Mouse (Mus musculus): ENCODE results near the gene Olfr750. TPM values are rescaled to one million over a fixed set of nuclear protein-coding genes. Genes with fewer than 3 reads are reported as not detected.

Gene Olfr750
- not detected in 2 replicates for total RNA-seq (2012; rRNA removed)
- not detected in 2 replicates for total RNA-seq (2014; rRNA removed)
- polyA plus RNA-seq (2012; ENCODE audit: insufficient read length, low read depth): not detected in 2 replicates

DNA sequence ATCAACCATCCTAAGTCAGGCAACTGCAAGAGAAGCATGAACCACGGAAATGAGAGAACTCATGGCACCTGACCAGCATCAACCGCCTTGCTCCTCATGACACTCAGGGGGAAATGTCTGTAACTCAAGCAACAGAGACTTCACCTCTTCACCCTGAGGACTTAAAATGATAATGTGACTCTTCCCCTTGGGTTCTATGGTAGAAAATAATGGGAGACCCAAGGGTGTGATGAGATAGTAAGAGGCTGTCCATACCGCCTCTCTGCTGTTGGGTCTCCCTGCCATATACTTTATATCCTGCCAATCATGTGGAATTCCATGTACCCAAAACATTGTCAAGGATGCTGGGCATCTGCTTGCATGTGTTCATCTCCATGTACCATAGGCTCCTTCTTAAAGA lies at the start of gene Olfr750:
Olfr750 (minus strand) TSS at position 101 of the 400 bp plus-strand sequence.
- dilution Hi-C loops (cut with MboI; ENCODE audit: extremely low pct_ligation_motif_present, extremely low pct_unique_long_range_greater_than_20kb, low sequenced_read_pairs) (no loop called here), in situ Hi-C loops (cut with MboI; ENCODE audit: low pct_ligation_motif_present, low pct_unique_long_range_greater_than_20kb, low sequenced_read_pairs) (no loop called here)
- peaks cover 4 to 5% of the 10 kb centered on the region in 2 experiments; a peak in 1 of 4 replicates for H3K4me1 ChIP-seq (ENCODE audit: control insufficient read depth in 1 of 2, insufficient read depth in 2 of 2)
- no peaks in the 10 kb centered on the region for H3K9me3 ChIP-seq (replicated peaks; ENCODE audit: low read length)
- H3K27ac ChIP-seq (ENCODE audit: insufficient read depth, low read depth): no peak within 1 kb of the TSS
- H3K9ac ChIP-seq (ENCODE audit: insufficient read depth, low read depth): no peak within 1 kb of the TSS
- no peaks in the 10 kb centered on the region for H3K36me3 ChIP-seq (replicated peaks in 1 of 2; ENCODE audit: control insufficient read depth in 1 of 2, insufficient read depth in 1 of 2, low read length in 1 of 2)
- no peak for DNase-seq (ENCODE audit: extremely low read depth)
- H3K79me2 ChIP-seq (replicated peaks; ENCODE audit: control insufficient read depth, extremely low read depth, insufficient read depth, poor library complexity, severe bottlenecking): no peaks in the 10 kb centered on the region
- peaks cover 14% of the 10 kb centered on the region for H3K27me3 ChIP-seq (replicated peaks)
- no peak within 1 kb of the TSS for H3K4me3 ChIP-seq (replicated peaks in 1 of 3; ENCODE audit: low read depth in 2 of 3, low read length in 2 of 3, poor library complexity in 1 of 3)
- H3K4me2 ChIP-seq (ENCODE audit: insufficient read depth, low read depth, poor library complexity, severe bottlenecking): no peak within 1 kb of the TSS
- TF ChIP-seq ZKSCAN1 (IDR thresholded peaks at IDR 0.05; ENCODE audit: borderline replicate concordance, low read depth, low read length): no peak

DNA sequence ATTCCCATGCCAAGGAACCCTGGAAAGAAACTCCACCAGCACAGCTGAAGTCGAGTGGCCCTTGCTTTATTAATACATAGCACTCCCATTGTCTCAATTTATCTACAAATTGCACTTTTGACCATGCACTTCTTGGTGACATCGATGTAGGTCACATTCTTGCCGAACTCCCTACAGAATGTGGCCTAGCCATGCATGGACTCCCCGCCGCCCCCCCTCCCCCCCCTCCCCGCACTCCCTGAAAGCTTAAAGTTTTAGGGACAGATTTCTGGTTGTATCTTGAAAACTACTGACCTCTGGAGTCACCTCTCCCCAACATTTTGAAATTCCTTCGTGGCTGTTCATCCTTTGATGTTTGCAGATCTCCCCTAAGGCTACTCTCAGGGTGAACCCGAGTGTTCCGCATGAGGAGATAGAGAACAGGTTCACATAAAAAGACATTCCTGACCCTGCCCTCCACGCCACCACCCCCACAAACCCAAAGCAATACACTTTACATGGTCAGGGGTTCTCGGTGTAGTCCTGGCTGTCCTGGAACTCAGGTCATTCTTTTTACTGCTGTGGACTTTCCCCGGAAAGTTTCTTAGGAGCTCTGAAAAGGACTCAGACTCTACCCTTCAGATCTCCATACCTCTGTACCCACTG lies 39.8 kb upstream of the Olfr750 start, which contains the start of gene Eddm3b:
Eddm3b (plus strand) TSS at position 511 of the 645 bp plus-strand sequence.
- H3K9me3 ChIP-seq (replicated peaks; ENCODE audit: low read length): peaks cover 2% of the 10 kb centered on the region
- dilution Hi-C loops (cut with MboI; ENCODE audit: extremely low pct_ligation_motif_present, extremely low pct_unique_long_range_greater_than_20kb, low sequenced_read_pairs): no loop called here
- in situ Hi-C loops (cut with MboI; ENCODE audit: low pct_ligation_motif_present, low pct_unique_long_range_greater_than_20kb, low sequenced_read_pairs): loop anchor here (25.0 kb wide), 1 partner anchor 348 kb away; the partner anchor contains the start of gene Vmn2r89
- H3K4me3 ChIP-seq (replicated peaks in 1 of 3; ENCODE audit: low read depth in 2 of 3, low read length in 2 of 3, poor library complexity in 1 of 3): no peak within 1 kb of the TSS
- no peak for DNase-seq (ENCODE audit: extremely low read depth)
- H3K79me2 ChIP-seq (replicated peaks; ENCODE audit: control insufficient read depth, extremely low read depth, insufficient read depth, poor library complexity, severe bottlenecking): no peaks in the 10 kb centered on the region
- no peak within 1 kb of the TSS for H3K9ac ChIP-seq (ENCODE audit: insufficient read depth, low read depth)
- H3K27ac ChIP-seq (ENCODE audit: insufficient read depth, low read depth): no peak within 1 kb of the TSS
- 0 out of 2 replicates have a peak within 1 kb of the TSS, but pooled peaks have one; percentile 35 for H3K4me2 ChIP-seq (ENCODE audit: insufficient read depth, low read depth, poor library complexity, severe bottlenecking)
- no peaks in the 10 kb centered on the region for H3K27me3 ChIP-seq (replicated peaks)
- peaks cover 4 to 7% of the 10 kb centered on the region in 2 experiments; a peak in 2 of 4 replicates for H3K4me1 ChIP-seq (ENCODE audit: control insufficient read depth in 1 of 2, insufficient read depth in 2 of 2)
- no peaks in the 10 kb centered on the region for H3K36me3 ChIP-seq (replicated peaks in 1 of 2; ENCODE audit: control insufficient read depth in 1 of 2, insufficient read depth in 1 of 2, low read length in 1 of 2)
- TF ChIP-seq POLR2A (IDR thresholded peaks at IDR 0.05; ENCODE audit: low read depth, low read length) (no peak), NRF1 (IDR thresholded peaks at IDR 0.05; ENCODE audit: low read depth, low read length) (no peak), ZC3H11A (IDR thresholded peaks at IDR 0.05; ENCODE audit: low read depth, low read length) (no peak), KAT2A (IDR thresholded peaks at IDR 0.05; ENCODE audit: insufficient replicate concordance, low read length) (no peak), ZMIZ1 (IDR thresholded peaks at IDR 0.05; ENCODE audit: low read depth, low read length) (no peak), NELFE (IDR thresholded peaks at IDR 0.05; ENCODE audit: low read depth, low read length) (no peak)

- Histone ChIP-seq H3K27me3 (replicated peaks) (no peaks in the 10 kb centered on the region), H3K27ac (ENCODE audit: insufficient read depth, low read depth) (no peak overlapping the region), H3K9ac (ENCODE audit: insufficient read depth, low read depth) (no peak overlapping the region), H3K4me3 (replicated peaks in 1 of 3; ENCODE audit: low read depth in 2 of 3, low read length in 2 of 3, poor library complexity in 1 of 3) (no peak overlapping the region), H3K36me3 (replicated peaks in 1 of 2; ENCODE audit: control insufficient read depth in 1 of 2, insufficient read depth in 1 of 2, low read length in 1 of 2) (no peaks in the 10 kb centered on the region), H3K79me2 (replicated peaks; ENCODE audit: control insufficient read depth, extremely low read depth, insufficient read depth, poor library complexity, severe bottlenecking) (no peaks in the 10 kb centered on the region), H3K4me2 (ENCODE audit: insufficient read depth, low read depth, poor library complexity, severe bottlenecking) (0 out of 2 replicates have a peak overlapping the region, but pooled peaks have one; percentile 35), H3K4me1 (ENCODE audit: control insufficient read depth in 1 of 2, insufficient read depth in 2 of 2) (peaks cover 4 to 9% of the 10 kb centered on the region in 2 experiments; a peak in 2 of 4 replicates), H3K9me3 (replicated peaks; ENCODE audit: low read length) (no peaks in the 10 kb centered on the region)
- in situ Hi-C loops (cut with MboI; ENCODE audit: low pct_ligation_motif_present, low pct_unique_long_range_greater_than_20kb, low sequenced_read_pairs) (loop anchor here (25.0 kb wide), 1 partner anchor 349 kb away; the partner anchor contains the start of gene Vmn2r89), dilution Hi-C loops (cut with MboI; ENCODE audit: extremely low pct_ligation_motif_present, extremely low pct_unique_long_range_greater_than_20kb, low sequenced_read_pairs) (no loop called here)
- no peak for TF ChIP-seq EP300 (IDR thresholded peaks at IDR 0.05; ENCODE audit: low read length)
- no peak for TF ChIP-seq KAT2A (IDR thresholded peaks at IDR 0.05; ENCODE audit: insufficient replicate concordance, low read length)
- TF ChIP-seq CHD1 (IDR thresholded peaks at IDR 0.05; ENCODE audit: low read depth, low read length): no peak
- no peak for TF ChIP-seq CTCF (conservative IDR thresholded peaks at IDR 0.05 in 1 of 2, IDR thresholded peaks at IDR 0.05 in 1 of 2; ENCODE audit: low read depth in 2 of 2, low read length in 2 of 2)
- TF ChIP-seq NRF1 (IDR thresholded peaks at IDR 0.05; ENCODE audit: low read depth, low read length): no peak
- no peak for TF ChIP-seq IRF4 (IDR thresholded peaks at IDR 0.05; ENCODE audit: low read depth, low read length)
- no peak for TF ChIP-seq MXI1 (IDR thresholded peaks at IDR 0.05; ENCODE audit: low read depth, low read length)
- TF ChIP-seq SIN3A (IDR thresholded peaks at IDR 0.05; ENCODE audit: low read length): no peak
- no peak for TF ChIP-seq UBTF (IDR thresholded peaks at IDR 0.05; ENCODE audit: low read depth, low read length)
- TF ChIP-seq MAFK (IDR thresholded peaks at IDR 0.05; ENCODE audit: insufficient replicate concordance, low read length): no peak
- TF ChIP-seq USF2 (conservative IDR thresholded peaks at IDR 0.05; ENCODE audit: low read depth, low read length): no peak
- TF ChIP-seq CHD2 (IDR thresholded peaks at IDR 0.05; ENCODE audit: low read length): no peak
- TF ChIP-seq RCOR1 (conservative IDR thresholded peaks at IDR 0.05; ENCODE audit: low read depth, low read length): no peak
- no peak for TF ChIP-seq ZKSCAN1 (IDR thresholded peaks at IDR 0.05; ENCODE audit: borderline replicate concordance, low read depth, low read length)
- no peak for TF ChIP-seq POLR2A (IDR thresholded peaks at IDR 0.05; ENCODE audit: low read depth, low read length)
- no peak for TF ChIP-seq PAX5 (IDR thresholded peaks at IDR 0.05; ENCODE audit: low read length)
- no peak for TF ChIP-seq RAD21 (IDR thresholded peaks at IDR 0.05; ENCODE audit: low read depth, low read length)
- no peak for TF ChIP-seq BHLHE40 (IDR thresholded peaks at IDR 0.05; ENCODE audit: low read depth, low read length)
- no peak for DNase-seq (ENCODE audit: extremely low read depth)
Observed at GRCm38 (mm10) chr14:51113476-51113875, 39.2 kb upstream of the Olfr750 start.
